Mouse (Mus musculus): ENCODE measurements around the gene Slc22a13. TPM values are rescaled to one million over a fixed set of nuclear protein-coding genes. Genes with fewer than 3 reads are reported as not detected.
A peak's percentile ranks its signal among the peaks of the same experiment; 100 is the strongest.

The Slc22a13 gene
- polyA plus RNA-seq, 1 experiment, result not detected

- TF ChIP-seq MYOD1 (IDR thresholded peaks at IDR 0.05; ENCODE audit: control insufficient read depth in 1 of 3, insufficient read length in 2 of 3, low read depth in 2 of 3), result no peak
- no peak for TF ChIP-seq MAX (IDR thresholded peaks at IDR 0.05; ENCODE audit: low read depth)
- no peak for TF ChIP-seq SRF (IDR thresholded peaks at IDR 0.05; ENCODE audit: control insufficient read depth, insufficient read length, low read depth)
- no peak for TF ChIP-seq USF1 (IDR thresholded peaks at IDR 0.05; ENCODE audit: low read depth)
- no peak for TF ChIP-seq POLR2AphosphoS2 (IDR thresholded peaks at IDR 0.05; ENCODE audit: insufficient read length, low read depth)
- TF ChIP-seq CEBPB (IDR thresholded peaks at IDR 0.05; ENCODE audit: insufficient read depth, poor library complexity, severe bottlenecking), result no peak
- no peak for TF ChIP-seq TCF12 (IDR thresholded peaks at IDR 0.05; ENCODE audit: insufficient read depth, poor library complexity, severe bottlenecking)
- H3K4me3 ChIP-seq, result no peak overlapping the region
Observed at GRCm38 (mm10) chr9:119145137-119145536, 63.8 kb downstream of the Slc22a13 start.

GRCm38 (mm10) chr9:119144696-119145095, 64.2 kb downstream of the Slc22a13 start:
- H3K4me2 ChIP-seq (ENCODE audit: low read depth), result no peak overlapping the region

More at GRCm38 (mm10) chr9:119145137-119145536, 63.8 kb downstream of the Slc22a13 start:
- Histone ChIP-seq H3K36me3 (ENCODE audit: control insufficient read depth, insufficient read depth) (no peaks in the 10 kb centered on the region), H3K27me3 (ENCODE audit: control insufficient read depth, insufficient read depth, insufficient read length) (peaks cover 66% of the 10 kb centered on the region), H3K79me2 (ENCODE audit: control insufficient read depth, insufficient read depth) (no peaks in the 10 kb centered on the region), H3ac (ENCODE audit: control insufficient read depth, insufficient read length) (no peak overlapping the region), H3K4me2 (ENCODE audit: low read depth) (no peak overlapping the region)

GRCm38 (mm10) chr9:119143372-119143771, 65.5 kb downstream of the Slc22a13 start:
- peak in 1 of 3 experiments; percentile 50 for TF ChIP-seq MYOD1 (IDR thresholded peaks at IDR 0.05; ENCODE audit: control insufficient read depth in 1 of 3, insufficient read length in 2 of 3, low read depth in 2 of 3)
- peak in 1 of 3 experiments; percentile 31 for TF ChIP-seq MYOG (IDR thresholded peaks at IDR 0.05; ENCODE audit: control insufficient read depth in 1 of 3, insufficient read depth in 1 of 3, insufficient read length in 2 of 3, low read depth in 2 of 3)
- no peak for TF ChIP-seq CEBPB (IDR thresholded peaks at IDR 0.05; ENCODE audit: insufficient read depth, poor library complexity, severe bottlenecking)
- H3K79me2 ChIP-seq (ENCODE audit: control insufficient read depth, insufficient read depth), result no peaks in the 10 kb centered on the region

More at GRCm38 (mm10) chr9:119144696-119145095, 64.2 kb downstream of the Slc22a13 start:
- Histone ChIP-seq H3K4me3 (no peak overlapping the region), H3K27me3 (ENCODE audit: control insufficient read depth, insufficient read depth, insufficient read length) (peaks cover 66% of the 10 kb centered on the region), H3ac (ENCODE audit: control insufficient read depth, insufficient read length) (no peak overlapping the region), H3K79me2 (ENCODE audit: control insufficient read depth, insufficient read depth) (no peaks in the 10 kb centered on the region), H3K36me3 (ENCODE audit: control insufficient read depth, insufficient read depth) (no peaks in the 10 kb centered on the region)
- TF ChIP-seq TCF3 (IDR thresholded peaks at IDR 0.05; ENCODE audit: insufficient read length, low read depth), result no peak
- TF ChIP-seq MYOD1 (IDR thresholded peaks at IDR 0.05; ENCODE audit: control insufficient read depth in 1 of 3, insufficient read length in 2 of 3, low read depth in 2 of 3), result no peak
- no peak for TF ChIP-seq POLR2A (IDR thresholded peaks at IDR 0.05; ENCODE audit: insufficient read length, low read depth)
- TF ChIP-seq POLR2AphosphoS2 (IDR thresholded peaks at IDR 0.05; ENCODE audit: insufficient read length, low read depth), result no peak
- no peak for TF ChIP-seq USF1 (IDR thresholded peaks at IDR 0.05; ENCODE audit: low read depth)
- TF ChIP-seq MAX (IDR thresholded peaks at IDR 0.05; ENCODE audit: low read depth), result no peak
- no peak for TF ChIP-seq E2F4 (IDR thresholded peaks at IDR 0.05; ENCODE audit: insufficient read depth)
- no peak for TF ChIP-seq TCF12 (IDR thresholded peaks at IDR 0.05; ENCODE audit: insufficient read depth, poor library complexity, severe bottlenecking)

More at GRCm38 (mm10) chr9:119143372-119143771, 65.5 kb downstream of the Slc22a13 start:
- no peaks in the 10 kb centered on the region for H3K36me3 ChIP-seq (ENCODE audit: control insufficient read depth, insufficient read depth)
- H3K4me2 ChIP-seq (ENCODE audit: low read depth), result no peak overlapping the region
- H3ac ChIP-seq (ENCODE audit: control insufficient read depth, insufficient read length), result no peak overlapping the region
- H3K27me3 ChIP-seq (ENCODE audit: control insufficient read depth, insufficient read depth, insufficient read length), result peaks cover 66% of the 10 kb centered on the region
- H3K4me3 ChIP-seq, result no peak overlapping the region

Other genes starting within 250 kb of the Slc22a13 start
- gene Vill, start 156.3 kb downstream of the Slc22a13 start, polyA plus RNA-seq (2012; fragmentation: generic; extraction: Trizol), result 1.4 TPM
- gene Plcd1, start 115.6 kb downstream of the Slc22a13 start, polyA plus RNA-seq (2012; fragmentation: generic; extraction: Trizol), result 9.9 TPM
- gene Dlec1, start 106.6 kb downstream of the Slc22a13 start, polyA plus RNA-seq (2012; fragmentation: generic; extraction: Trizol), result 0.07 TPM
- 1.7 TPM for gene Acaa1b, start 52.0 kb downstream of the Slc22a13 start, polyA plus RNA-seq (2012; fragmentation: generic; extraction: Trizol)
- gene Gm47289, start 49.9 kb downstream of the Slc22a13 start, polyA plus RNA-seq (2012; fragmentation: generic; extraction: Trizol), result not detected
- 13.5 TPM for gene Oxsr1, start 113.3 kb upstream of the Slc22a13 start, polyA plus RNA-seq (2012; fragmentation: generic; extraction: Trizol)
- 61.7 TPM for gene Acaa1a, start 130.6 kb upstream of the Slc22a13 start, polyA plus RNA-seq (2012; fragmentation: generic; extraction: Trizol)
- 16.0 TPM for gene Myd88, start 132.3 kb upstream of the Slc22a13 start, polyA plus RNA-seq (2012; fragmentation: generic; extraction: Trizol)
- 1.7 TPM for gene Xylb, start 148.3 kb upstream of the Slc22a13 start, polyA plus RNA-seq (2012; fragmentation: generic; extraction: Trizol)
- gene Slc22a14, start 156.5 kb upstream of the Slc22a13 start, polyA plus RNA-seq (2012; fragmentation: generic; extraction: Trizol), result not detected
- 1.8 TPM for gene Acvr2b, start 193.0 kb upstream of the Slc22a13 start, polyA plus RNA-seq (2012; fragmentation: generic; extraction: Trizol)
- 4.0 TPM for gene Exog, start 235.8 kb upstream of the Slc22a13 start, polyA plus RNA-seq (2012; fragmentation: generic; extraction: Trizol)

Data from myocyte (in vitro differentiated cells).